Mouse (Mus musculus): ENCODE results near the gene Ube2h. TPM values are rescaled to one million over a fixed set of nuclear protein-coding genes. Genes with fewer than 3 reads are reported as not detected.

Ube2h gene
- polyA plus RNA-seq, 1 experiment = 69.9 TPM

- Histone ChIP-seq H3K27ac (ENCODE audit: control insufficient read depth, insufficient read depth, low read length) (no peak overlapping the region), H3K4me1 (replicated peaks; ENCODE audit: control insufficient read depth, insufficient read depth, low read length) (peaks cover 5% of the 10 kb centered on the region; the same call in 1 of the 2 replicates), H3K36me3 (ENCODE audit: control insufficient read depth, insufficient read depth, low read length) (peaks cover 52% of the 10 kb centered on the region), H3K27me3 (ENCODE audit: control insufficient read depth, insufficient read depth, low read length) (no peaks in the 10 kb centered on the region), H3K4me3 (ENCODE audit: control insufficient read depth, insufficient read depth, low read length) (no peak overlapping the region)
- no peak for TF ChIP-seq CTCF (IDR thresholded peaks at IDR 0.05; ENCODE audit: borderline replicate concordance, control insufficient read depth, extremely low read depth, insufficient read depth, low read length, poor library complexity)
- no peak for TF ChIP-seq POLR2A (IDR thresholded peaks at IDR 0.05; ENCODE audit: control insufficient read depth, extremely low read depth, insufficient read depth, low read length, poor library complexity)
- DNase-seq = no peak
- 100% methylated on average over 2 of the region's 2 CpGs for WGBS
Measured at GRCm38 (mm10) chr6:30292579-30292978, 11.8 kb downstream of the Ube2h start.

GRCm38 (mm10) chr6:30287958-30288357, 16.4 kb downstream of the Ube2h start:
- Histone ChIP-seq H3K27me3 (ENCODE audit: control insufficient read depth, insufficient read depth, low read length) (no peaks in the 10 kb centered on the region), H3K27ac (ENCODE audit: control insufficient read depth, insufficient read depth, low read length) (no peak overlapping the region), H3K36me3 (ENCODE audit: control insufficient read depth, insufficient read depth, low read length) (peaks cover 49% of the 10 kb centered on the region), H3K4me3 (ENCODE audit: control insufficient read depth, insufficient read depth, low read length) (no peak overlapping the region), H3K4me1 (replicated peaks; ENCODE audit: control insufficient read depth, insufficient read depth, low read length) (peaks cover 5% of the 10 kb centered on the region; the same call in 1 of the 2 replicates)
- WGBS = 88% methylated on average over 6 of the region's 6 CpGs
- DNase-seq = no peak
- no peak for TF ChIP-seq POLR2A (IDR thresholded peaks at IDR 0.05; ENCODE audit: control insufficient read depth, extremely low read depth, insufficient read depth, low read length, poor library complexity)
- no peak for TF ChIP-seq CTCF (IDR thresholded peaks at IDR 0.05; ENCODE audit: borderline replicate concordance, control insufficient read depth, extremely low read depth, insufficient read depth, low read length, poor library complexity)

- TF ChIP-seq CTCF (IDR thresholded peaks at IDR 0.05; ENCODE audit: borderline replicate concordance, control insufficient read depth, extremely low read depth, insufficient read depth, low read length, poor library complexity) (no peak), POLR2A (IDR thresholded peaks at IDR 0.05; ENCODE audit: control insufficient read depth, extremely low read depth, insufficient read depth, low read length, poor library complexity) (no peak)
Measured at GRCm38 (mm10) chr6:30286642-30287041, 17.7 kb downstream of the Ube2h start.

GRCm38 (mm10) chr6:30284177-30284576, 20.2 kb downstream of the Ube2h start:
- no peaks in the 10 kb centered on the region for H3K27me3 ChIP-seq (ENCODE audit: control insufficient read depth, insufficient read depth, low read length)
- no peak overlapping the region for H3K4me3 ChIP-seq (ENCODE audit: control insufficient read depth, insufficient read depth, low read length)
- DNase-seq = no peak
- TF ChIP-seq CTCF (IDR thresholded peaks at IDR 0.05; ENCODE audit: borderline replicate concordance, control insufficient read depth, extremely low read depth, insufficient read depth, low read length, poor library complexity) (no peak), POLR2A (IDR thresholded peaks at IDR 0.05; ENCODE audit: control insufficient read depth, extremely low read depth, insufficient read depth, low read length, poor library complexity) (no peak)
- H3K4me1 ChIP-seq (replicated peaks; ENCODE audit: control insufficient read depth, insufficient read depth, low read length) = peaks cover 5% of the 10 kb centered on the region; the same call in 1 of the 2 replicates
- H3K36me3 ChIP-seq (ENCODE audit: control insufficient read depth, insufficient read depth, low read length) = peaks cover 52% of the 10 kb centered on the region
- H3K27ac ChIP-seq (ENCODE audit: control insufficient read depth, insufficient read depth, low read length) = no peak overlapping the region

More at GRCm38 (mm10) chr6:30286642-30287041, 17.7 kb downstream of the Ube2h start:
- no peak overlapping the region for H3K27ac ChIP-seq (ENCODE audit: control insufficient read depth, insufficient read depth, low read length)
- H3K36me3 ChIP-seq (ENCODE audit: control insufficient read depth, insufficient read depth, low read length) = peaks cover 46% of the 10 kb centered on the region
- H3K4me1 ChIP-seq (replicated peaks; ENCODE audit: control insufficient read depth, insufficient read depth, low read length) = peaks cover 5% of the 10 kb centered on the region; the same call in 1 of the 2 replicates
- H3K27me3 ChIP-seq (ENCODE audit: control insufficient read depth, insufficient read depth, low read length) = no peaks in the 10 kb centered on the region
- DNase-seq = no peak
- no peak overlapping the region for H3K4me3 ChIP-seq (ENCODE audit: control insufficient read depth, insufficient read depth, low read length)

GRCm38 (mm10) chr6:30282361-30282760, 22.0 kb downstream of the Ube2h start:
- TF ChIP-seq POLR2A (IDR thresholded peaks at IDR 0.05; ENCODE audit: control insufficient read depth, extremely low read depth, insufficient read depth, low read length, poor library complexity) (no peak), CTCF (IDR thresholded peaks at IDR 0.05; ENCODE audit: borderline replicate concordance, control insufficient read depth, extremely low read depth, insufficient read depth, low read length, poor library complexity) (no peak)
- Histone ChIP-seq H3K27ac (ENCODE audit: control insufficient read depth, insufficient read depth, low read length) (no peak overlapping the region), H3K4me1 (replicated peaks; ENCODE audit: control insufficient read depth, insufficient read depth, low read length) (peaks cover 2% of the 10 kb centered on the region)

GRCm38 (mm10) chr6:30278374-30278773, 26.0 kb downstream of the Ube2h start:
- Histone ChIP-seq H3K27ac (ENCODE audit: control insufficient read depth, insufficient read depth, low read length) (no peak overlapping the region), H3K4me3 (ENCODE audit: control insufficient read depth, insufficient read depth, low read length) (no peak overlapping the region), H3K36me3 (ENCODE audit: control insufficient read depth, insufficient read depth, low read length) (peaks cover 57% of the 10 kb centered on the region), H3K27me3 (ENCODE audit: control insufficient read depth, insufficient read depth, low read length) (no peaks in the 10 kb centered on the region), H3K4me1 (replicated peaks; ENCODE audit: control insufficient read depth, insufficient read depth, low read length) (no peaks in the 10 kb centered on the region; the same call in 1 of the 2 replicates)
- no peak for TF ChIP-seq CTCF (IDR thresholded peaks at IDR 0.05; ENCODE audit: borderline replicate concordance, control insufficient read depth, extremely low read depth, insufficient read depth, low read length, poor library complexity)
- TF ChIP-seq POLR2A (IDR thresholded peaks at IDR 0.05; ENCODE audit: control insufficient read depth, extremely low read depth, insufficient read depth, low read length, poor library complexity) = no peak
- WGBS = 84% methylated on average over 1 of the region's 1 CpGs
- DNase-seq = no peak

More at GRCm38 (mm10) chr6:30282361-30282760, 22.0 kb downstream of the Ube2h start:
- Histone ChIP-seq H3K27me3 (ENCODE audit: control insufficient read depth, insufficient read depth, low read length) (no peaks in the 10 kb centered on the region), H3K4me3 (ENCODE audit: control insufficient read depth, insufficient read depth, low read length) (no peak overlapping the region), H3K36me3 (ENCODE audit: control insufficient read depth, insufficient read depth, low read length) (peaks cover 58% of the 10 kb centered on the region)
- no peak for DNase-seq
- WGBS = 97% methylated on average over 2 of the region's 2 CpGs

GRCm38 (mm10) chr6:30276882-30277281, 27.5 kb downstream of the Ube2h start:
- H3K36me3 ChIP-seq (ENCODE audit: control insufficient read depth, insufficient read depth, low read length) = peaks cover 67% of the 10 kb centered on the region
- H3K4me3 ChIP-seq (ENCODE audit: control insufficient read depth, insufficient read depth, low read length) = no peak overlapping the region
- H3K27ac ChIP-seq (ENCODE audit: control insufficient read depth, insufficient read depth, low read length) = no peak overlapping the region
- DNase-seq = no peak
- WGBS = 84% methylated on average over 7 of the region's 7 CpGs
- no peaks in the 10 kb centered on the region for H3K27me3 ChIP-seq (ENCODE audit: control insufficient read depth, insufficient read depth, low read length)
- no peak for TF ChIP-seq POLR2A (IDR thresholded peaks at IDR 0.05; ENCODE audit: control insufficient read depth, extremely low read depth, insufficient read depth, low read length, poor library complexity)
- no peak for TF ChIP-seq CTCF (IDR thresholded peaks at IDR 0.05; ENCODE audit: borderline replicate concordance, control insufficient read depth, extremely low read depth, insufficient read depth, low read length, poor library complexity)
- no peaks in the 10 kb centered on the region; the same call in 1 of the 2 replicates for H3K4me1 ChIP-seq (replicated peaks; ENCODE audit: control insufficient read depth, insufficient read depth, low read length)

All from thymus, adult 2 months (tissue).